Mouse (Mus musculus): ENCODE measurements around the gene Myb. TPM values are rescaled to one million over a fixed set of nuclear protein-coding genes. Genes with fewer than 3 reads are reported as not detected.

Gene Myb
- polyA plus RNA-seq, 1 experiment from 2014 or later, result 1.0 TPM

DNA sequence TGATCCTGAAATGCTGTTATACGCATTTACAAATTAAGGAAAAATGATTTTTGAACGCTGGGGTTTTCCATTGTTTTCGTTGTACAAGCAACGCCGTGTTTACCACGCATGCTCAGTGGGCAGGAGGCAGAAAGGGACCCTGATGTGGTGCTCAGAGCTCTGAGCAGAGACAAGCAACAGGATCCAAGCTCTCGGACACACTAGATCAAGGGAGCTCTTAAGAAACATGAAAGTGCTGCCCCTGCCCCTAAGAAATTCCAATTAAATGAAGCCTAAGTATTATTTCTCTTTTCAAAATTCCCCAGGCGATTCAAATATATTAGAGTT is 28.5 kb upstream of the Myb start:
- H3K9me3 ChIP-seq (ENCODE audit: control insufficient read depth, low read length), result no peaks in the 10 kb centered on the region

GRCm38 (mm10) chr10:21188564-21189274 is 27.9 kb upstream of the Myb start:
- Histone ChIP-seq H3K4me3 (ENCODE audit: control insufficient read depth in 1 of 2, insufficient read depth in 1 of 2, low read depth in 1 of 2, low read length in 2 of 2) (peak overlapping the region; percentile 42 to 44), H3K27me3 (ENCODE audit: control insufficient read depth, insufficient read depth, low read length) (no peaks in the 10 kb centered on the region), H3K36me3 (ENCODE audit: control insufficient read depth, insufficient read depth, low read length) (no peaks in the 10 kb centered on the region), H3K27ac (replicated peaks in 1 of 2; ENCODE audit: control insufficient read depth in 1 of 2, insufficient read depth in 1 of 2, low read depth in 2 of 2, low read length in 2 of 2) (no peak overlapping the region), H3K9ac (ENCODE audit: low read length) (peak overlapping the region; percentile 50), H3K9me3 (ENCODE audit: control insufficient read depth, low read length) (no peaks in the 10 kb centered on the region), H3K4me1 (ENCODE audit: control insufficient read depth in 2 of 2, insufficient read depth in 2 of 2, low read length in 2 of 2) (0 out of 4 replicates have a peak, but pooled peaks cover 0 to 2% of the 10 kb centered on the region in 2 experiments), H3K4me2 (ENCODE audit: low read length) (peak overlapping the region; percentile 72)
- ATAC-seq (ENCODE audit: insufficient number of reproducible peaks, insufficient read depth, low FRiP score, low read depth), result no peak
- 22% methylated on average over 11 of the region's 11 CpGs for WGBS

More for the DNA sequence above, 28.5 kb upstream of the Myb start:
- H3K9ac ChIP-seq (ENCODE audit: low read length), result peak overlapping the region; percentile 21; the same call in 1 of the 2 replicates
- H3K36me3 ChIP-seq (ENCODE audit: control insufficient read depth, insufficient read depth, low read length), result no peaks in the 10 kb centered on the region
- H3K4me3 ChIP-seq (ENCODE audit: control insufficient read depth in 1 of 2, insufficient read depth in 1 of 2, low read depth in 1 of 2, low read length in 2 of 2), result peak overlapping the region; percentile 15 to 42; a peak in 3 of 4 replicates
- 20% methylated on average over 8 of the region's 8 CpGs for WGBS
- peak overlapping the region; percentile 72 for H3K4me2 ChIP-seq (ENCODE audit: low read length)
- H3K4me1 ChIP-seq (ENCODE audit: control insufficient read depth in 2 of 2, insufficient read depth in 2 of 2, low read length in 2 of 2), result 0 out of 4 replicates have a peak, but pooled peaks cover 0 to 2% of the 10 kb centered on the region in 2 experiments
- H3K27me3 ChIP-seq (ENCODE audit: control insufficient read depth, insufficient read depth, low read length), result no peaks in the 10 kb centered on the region
- no peak overlapping the region for H3K27ac ChIP-seq (replicated peaks in 1 of 2; ENCODE audit: control insufficient read depth in 1 of 2, insufficient read depth in 1 of 2, low read depth in 2 of 2, low read length in 2 of 2)
- ATAC-seq (ENCODE audit: insufficient number of reproducible peaks, insufficient read depth, low FRiP score, low read depth), result no peak

- no peak overlapping the region for H3K27ac ChIP-seq (replicated peaks in 1 of 2; ENCODE audit: control insufficient read depth in 1 of 2, insufficient read depth in 1 of 2, low read depth in 2 of 2, low read length in 2 of 2)
- H3K27me3 ChIP-seq (ENCODE audit: control insufficient read depth, insufficient read depth, low read length), result no peaks in the 10 kb centered on the region
- ATAC-seq (ENCODE audit: insufficient number of reproducible peaks, insufficient read depth, low FRiP score, low read depth), result no peak
- H3K9me3 ChIP-seq (ENCODE audit: control insufficient read depth, low read length), result no peaks in the 10 kb centered on the region
- H3K4me3 ChIP-seq (ENCODE audit: control insufficient read depth in 1 of 2, insufficient read depth in 1 of 2, low read depth in 1 of 2, low read length in 2 of 2), result no peak overlapping the region
- no peaks in the 10 kb centered on the region for H3K36me3 ChIP-seq (ENCODE audit: control insufficient read depth, insufficient read depth, low read length)
- 0 out of 4 replicates have a peak, but pooled peaks cover 0 to 2% of the 10 kb centered on the region in 2 experiments for H3K4me1 ChIP-seq (ENCODE audit: control insufficient read depth in 2 of 2, insufficient read depth in 2 of 2, low read length in 2 of 2)
- H3K9ac ChIP-seq (ENCODE audit: low read length), result no peak overlapping the region
- H3K4me2 ChIP-seq (ENCODE audit: low read length), result no peak overlapping the region
Measured at GRCm38 (mm10) chr10:21187847-21188246, 27.1 kb upstream of the Myb start.

- Histone ChIP-seq H3K9me3 (ENCODE audit: control insufficient read depth, low read length) (no peaks in the 10 kb centered on the region), H3K9ac (ENCODE audit: low read length) (no peak overlapping the region), H3K36me3 (ENCODE audit: control insufficient read depth, insufficient read depth, low read length) (no peaks in the 10 kb centered on the region), H3K27me3 (ENCODE audit: control insufficient read depth, insufficient read depth, low read length) (no peaks in the 10 kb centered on the region), H3K4me1 (ENCODE audit: control insufficient read depth in 2 of 2, insufficient read depth in 2 of 2, low read length in 2 of 2) (0 out of 4 replicates have a peak, but pooled peaks cover 0 to 2% of the 10 kb centered on the region in 2 experiments), H3K27ac (replicated peaks in 1 of 2; ENCODE audit: control insufficient read depth in 1 of 2, insufficient read depth in 1 of 2, low read depth in 2 of 2, low read length in 2 of 2) (no peak overlapping the region), H3K4me3 (ENCODE audit: control insufficient read depth in 1 of 2, insufficient read depth in 1 of 2, low read depth in 1 of 2, low read length in 2 of 2) (no peak overlapping the region), H3K4me2 (ENCODE audit: low read length) (no peak overlapping the region)
- 65% methylated on average over 5 of the region's 5 CpGs for WGBS
- no peak for ATAC-seq (ENCODE audit: insufficient number of reproducible peaks, insufficient read depth, low FRiP score, low read depth)
Measured at GRCm38 (mm10) chr10:21186733-21187132, 25.9 kb upstream of the Myb start.

GRCm38 (mm10) chr10:21178711-21179110 is 17.9 kb upstream of the Myb start:
- no peak overlapping the region for H3K9ac ChIP-seq (ENCODE audit: low read length)
- ATAC-seq (ENCODE audit: insufficient number of reproducible peaks, insufficient read depth, low FRiP score, low read depth), result no peak
- no peak overlapping the region for H3K4me2 ChIP-seq (ENCODE audit: low read length)
- H3K27me3 ChIP-seq (ENCODE audit: control insufficient read depth, insufficient read depth, low read length), result no peaks in the 10 kb centered on the region
- no peaks in the 10 kb centered on the region for H3K36me3 ChIP-seq (ENCODE audit: control insufficient read depth, insufficient read depth, low read length)
- no peaks in the 10 kb centered on the region for H3K9me3 ChIP-seq (ENCODE audit: control insufficient read depth, low read length)
- 32% methylated on average over 5 of the region's 5 CpGs for WGBS
- H3K27ac ChIP-seq (replicated peaks in 1 of 2; ENCODE audit: control insufficient read depth in 1 of 2, insufficient read depth in 1 of 2, low read depth in 2 of 2, low read length in 2 of 2), result no peak overlapping the region
- no peaks in the 10 kb centered on the region for H3K4me1 ChIP-seq (ENCODE audit: control insufficient read depth in 2 of 2, insufficient read depth in 2 of 2, low read length in 2 of 2)
- no peak overlapping the region for H3K4me3 ChIP-seq (ENCODE audit: control insufficient read depth in 1 of 2, insufficient read depth in 1 of 2, low read depth in 1 of 2, low read length in 2 of 2)

DNA sequence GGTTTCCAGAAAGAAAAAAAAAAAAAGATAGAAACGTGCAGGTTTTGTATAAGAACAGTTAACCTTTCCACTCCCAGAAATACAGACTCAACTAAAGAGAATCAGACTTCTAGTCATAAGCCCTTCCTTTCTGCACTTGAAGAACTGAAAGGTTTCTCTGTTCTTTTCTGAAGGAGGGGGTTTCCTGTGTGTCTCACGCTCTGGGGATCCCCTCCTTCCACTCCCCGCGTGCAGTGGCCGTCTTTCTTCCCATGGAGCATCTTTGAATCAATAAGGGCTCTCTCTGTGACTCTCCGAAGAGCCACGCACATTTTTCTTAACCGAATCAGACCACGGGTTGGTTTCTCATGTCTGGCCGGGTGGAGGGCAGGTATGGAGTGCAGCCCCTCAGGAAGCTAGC is 17.5 kb upstream of the Myb start:
- Histone ChIP-seq H3K4me2 (ENCODE audit: low read length) (no peak overlapping the region), H3K4me1 (ENCODE audit: control insufficient read depth in 2 of 2, insufficient read depth in 2 of 2, low read length in 2 of 2) (peaks cover 3% of the 10 kb centered on the region in 2 experiments; a peak in 3 of 4 replicates), H3K27me3 (ENCODE audit: control insufficient read depth, insufficient read depth, low read length) (no peaks in the 10 kb centered on the region), H3K27ac (replicated peaks in 1 of 2; ENCODE audit: control insufficient read depth in 1 of 2, insufficient read depth in 1 of 2, low read depth in 2 of 2, low read length in 2 of 2) (no peak overlapping the region), H3K36me3 (ENCODE audit: control insufficient read depth, insufficient read depth, low read length) (no peaks in the 10 kb centered on the region), H3K4me3 (ENCODE audit: control insufficient read depth in 1 of 2, insufficient read depth in 1 of 2, low read depth in 1 of 2, low read length in 2 of 2) (no peak overlapping the region), H3K9ac (ENCODE audit: low read length) (no peak overlapping the region), H3K9me3 (ENCODE audit: control insufficient read depth, low read length) (no peaks in the 10 kb centered on the region)
- ATAC-seq (ENCODE audit: insufficient number of reproducible peaks, insufficient read depth, low FRiP score, low read depth), result no peak
- 84% methylated on average over 10 of the region's 10 CpGs for WGBS

DNA sequence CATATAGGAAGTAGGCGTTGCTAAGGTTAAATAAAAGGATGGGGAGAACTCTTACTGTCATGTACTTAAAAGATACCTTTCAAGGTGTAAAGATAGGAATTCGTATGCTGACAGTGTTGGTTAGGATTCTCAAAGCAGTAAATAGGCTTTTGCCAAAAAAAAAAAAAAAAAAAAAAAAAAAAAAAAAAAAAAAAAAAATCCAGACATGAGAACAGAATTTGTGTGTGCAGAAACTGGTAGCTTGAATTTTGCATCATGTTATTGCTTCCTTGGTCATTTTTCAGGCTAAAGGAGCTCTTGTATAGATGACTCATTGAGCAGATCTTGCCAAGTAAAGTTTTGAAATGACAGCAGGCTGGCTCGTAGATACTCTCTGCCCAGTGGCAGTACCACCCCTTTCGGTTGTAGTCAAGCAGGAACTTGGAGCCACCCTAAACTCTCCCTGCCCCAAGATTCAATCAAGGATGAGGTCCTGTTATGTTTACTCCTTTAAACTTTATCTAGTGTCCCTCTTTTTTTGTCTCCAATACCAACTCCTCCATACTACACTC is 11.9 kb upstream of the Myb start:
- Histone ChIP-seq H3K4me3 (ENCODE audit: control insufficient read depth in 1 of 2, insufficient read depth in 1 of 2, low read depth in 1 of 2, low read length in 2 of 2) (no peak overlapping the region), H3K27ac (replicated peaks in 1 of 2; ENCODE audit: control insufficient read depth in 1 of 2, insufficient read depth in 1 of 2, low read depth in 2 of 2, low read length in 2 of 2) (no peak overlapping the region), H3K36me3 (ENCODE audit: control insufficient read depth, insufficient read depth, low read length) (no peaks in the 10 kb centered on the region), H3K9ac (ENCODE audit: low read length) (no peak overlapping the region), H3K4me1 (ENCODE audit: control insufficient read depth in 2 of 2, insufficient read depth in 2 of 2, low read length in 2 of 2) (peaks cover 3 to 6% of the 10 kb centered on the region in 2 experiments; a peak in 3 of 4 replicates), H3K4me2 (ENCODE audit: low read length) (no peak overlapping the region), H3K27me3 (ENCODE audit: control insufficient read depth, insufficient read depth, low read length) (no peaks in the 10 kb centered on the region), H3K9me3 (ENCODE audit: control insufficient read depth, low read length) (no peaks in the 10 kb centered on the region)
- 86% methylated on average over 4 of the region's 4 CpGs for WGBS
- no peak for ATAC-seq (ENCODE audit: insufficient number of reproducible peaks, insufficient read depth, low FRiP score, low read depth)

All from heart, embryonic 14.5 days (tissue).